Mouse (Mus musculus): ENCODE results near the gene Car10. TPM values are rescaled to one million over a fixed set of nuclear protein-coding genes. Genes with fewer than 3 reads are reported as not detected.

Car10 gene
- polyA plus RNA-seq, 1 experiment: not detected

DNA sequence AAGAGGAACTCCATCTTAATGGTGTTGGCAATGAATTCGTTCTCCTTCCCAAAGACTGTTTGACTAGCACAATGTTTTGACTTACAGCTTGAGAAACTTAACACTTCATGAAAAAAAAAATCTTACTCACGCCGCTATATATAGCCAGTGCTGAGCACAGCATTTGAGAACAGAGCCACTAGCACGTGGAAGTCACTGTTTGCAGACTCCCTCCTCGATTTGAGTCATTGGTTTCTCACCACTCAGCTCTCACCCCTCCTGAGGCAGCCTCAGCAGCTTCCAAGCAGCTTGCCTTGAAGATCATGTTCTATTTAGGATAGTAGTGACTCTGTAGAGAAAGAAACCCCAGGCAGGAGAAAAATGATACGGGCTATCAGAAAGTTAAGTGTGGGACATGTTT, 176.1 kb downstream of the Car10 start:
- TF ChIP-seq GATA1 (IDR thresholded peaks at IDR 0.05; ENCODE audit: low read length): no peak

DNA sequence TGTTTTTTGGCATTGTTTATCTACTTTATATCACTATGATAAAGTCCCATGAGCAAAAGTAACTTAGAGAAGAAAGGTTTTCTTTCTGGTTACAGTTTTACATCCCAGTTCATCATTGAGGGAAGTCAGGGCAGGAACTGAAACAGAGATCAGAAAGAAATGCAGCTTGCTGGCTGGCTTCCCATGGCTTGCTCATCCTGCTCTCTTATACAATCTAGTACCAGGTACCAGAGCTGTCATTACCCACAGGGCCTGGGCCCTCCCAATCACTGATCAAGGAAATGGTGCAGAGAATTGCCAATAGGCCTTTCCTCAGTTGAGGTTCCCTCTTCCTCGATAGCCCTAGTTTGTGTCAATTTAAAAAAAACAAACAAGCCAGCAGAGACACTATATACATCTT, 195.8 kb downstream of the Car10 start:
- TF ChIP-seq GATA1 (IDR thresholded peaks at IDR 0.05; ENCODE audit: low read length): no peak

DNA sequence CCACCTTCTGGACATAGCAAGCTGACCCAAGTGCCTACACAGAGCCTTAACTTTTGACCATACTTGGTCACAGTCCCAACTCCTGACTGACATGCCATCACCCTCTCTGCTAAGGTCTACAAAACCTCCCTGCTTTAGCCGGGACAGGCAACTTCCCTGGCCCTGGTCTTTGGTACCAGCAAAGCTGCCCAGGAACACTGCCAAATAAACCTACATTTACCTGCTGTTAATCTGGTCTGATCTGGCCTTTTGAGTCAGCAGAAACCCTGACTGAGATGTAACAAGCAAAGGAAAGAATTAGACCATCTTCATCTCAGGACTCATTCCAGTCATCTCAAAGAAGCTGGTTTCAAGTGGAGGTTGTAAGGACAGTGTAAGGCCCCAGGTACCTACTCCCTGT, 212.2 kb downstream of the Car10 start:
- no peak for TF ChIP-seq GATA1 (IDR thresholded peaks at IDR 0.05; ENCODE audit: low read length)

DNA sequence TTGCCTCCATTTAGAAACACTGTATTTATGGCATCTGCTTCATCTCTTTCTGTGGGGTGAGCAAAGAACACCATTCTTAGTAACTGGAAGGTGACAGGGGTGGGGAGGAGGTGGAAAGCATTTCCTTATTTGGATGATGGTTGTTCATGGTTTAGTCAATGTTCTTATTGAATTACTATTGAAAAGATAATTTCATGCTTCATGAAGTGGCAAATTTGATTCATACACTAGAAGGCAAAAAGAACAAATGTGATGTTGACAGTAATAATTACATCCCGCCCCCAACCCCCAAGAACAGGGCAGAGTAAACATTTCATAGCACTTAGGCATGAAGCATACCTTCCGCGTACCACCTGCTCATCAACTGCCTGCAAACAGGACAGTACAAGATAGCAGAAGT, 239.9 kb downstream of the Car10 start:
- no peak for TF ChIP-seq GATA1 (IDR thresholded peaks at IDR 0.05; ENCODE audit: low read length)

DNA sequence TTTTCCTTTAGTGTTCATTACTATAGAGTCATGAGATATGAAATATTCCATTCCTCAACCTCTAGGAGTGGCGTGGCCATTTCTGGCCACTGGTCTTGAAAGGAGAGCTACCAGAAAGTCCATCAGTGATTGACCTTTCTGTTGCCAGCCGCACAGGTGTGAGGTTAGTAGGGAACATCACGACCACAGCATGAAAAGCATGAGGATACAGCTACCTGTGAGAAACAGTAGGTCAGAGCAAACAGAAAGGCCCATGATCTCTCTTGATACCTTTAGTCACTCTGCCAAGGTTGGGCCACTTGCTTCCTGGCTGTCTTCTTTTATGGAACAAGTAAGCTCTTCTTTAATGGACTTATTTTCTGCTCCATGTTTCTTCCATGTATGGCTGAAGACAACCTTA, 246.1 kb downstream of the Car10 start:
- no peak for TF ChIP-seq GATA1 (IDR thresholded peaks at IDR 0.05; ENCODE audit: low read length)

DNA sequence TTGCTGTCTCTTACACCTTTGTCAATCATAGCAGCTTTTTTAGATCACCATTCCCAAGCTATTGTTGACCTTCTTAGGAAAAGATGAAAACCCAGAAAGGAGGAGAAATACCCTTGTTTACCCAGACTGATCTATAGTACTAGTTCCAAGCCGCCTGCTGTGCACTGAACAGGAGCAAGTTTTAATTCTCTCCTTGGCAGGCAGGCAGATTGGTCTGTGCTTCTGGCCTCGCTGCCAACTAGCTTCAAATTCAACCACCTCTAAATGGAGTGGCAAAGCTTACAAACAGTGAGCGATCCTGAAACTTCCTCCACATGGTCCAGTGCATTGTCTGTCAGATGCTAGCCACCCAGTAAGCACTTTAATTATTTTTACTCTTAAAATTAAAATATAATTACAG, 247.0 kb downstream of the Car10 start:
- no peak for TF ChIP-seq GATA1 (IDR thresholded peaks at IDR 0.05; ENCODE audit: low read length)

DNA sequence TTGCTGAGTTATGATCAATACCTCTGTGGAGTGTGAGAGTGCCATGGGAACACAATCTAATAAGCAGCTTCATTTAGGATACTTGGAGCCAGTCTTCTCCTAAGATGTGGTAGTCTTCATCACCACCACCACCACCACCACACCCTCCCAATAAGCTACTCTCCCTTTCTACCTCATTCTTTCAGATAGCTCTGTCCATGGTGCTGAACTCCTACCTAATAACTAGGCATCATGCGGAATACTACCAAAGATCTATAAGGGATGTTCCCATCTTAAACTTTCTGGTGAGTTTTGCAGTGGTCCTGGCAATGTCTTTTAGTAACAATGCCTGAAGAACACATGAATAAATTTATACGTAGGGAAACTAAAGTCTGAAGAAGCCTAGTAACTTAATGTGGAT, 263.7 kb downstream of the Car10 start:
- no peak for TF ChIP-seq GATA1 (IDR thresholded peaks at IDR 0.05; ENCODE audit: low read length)

DNA sequence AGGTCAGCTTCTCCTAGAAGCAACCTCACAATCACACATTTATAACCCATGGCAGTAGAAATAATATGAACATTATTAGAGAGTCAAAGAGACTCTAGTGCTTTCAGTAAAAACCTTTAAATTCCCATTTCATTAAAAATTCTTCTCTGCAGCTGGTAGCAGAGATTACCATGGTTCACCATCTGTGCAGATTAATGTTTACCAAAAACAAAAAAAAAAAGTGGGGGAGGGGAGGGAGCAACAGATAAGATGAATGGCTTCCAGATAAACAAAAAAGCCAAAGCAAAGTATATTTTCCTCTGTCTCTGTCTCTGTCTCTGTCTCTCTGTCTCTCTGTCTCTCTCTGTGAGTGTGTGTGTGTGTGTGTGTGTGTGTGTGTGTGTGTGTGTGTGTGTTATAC, 266.3 kb downstream of the Car10 start:
- no peak for TF ChIP-seq GATA1 (IDR thresholded peaks at IDR 0.05; ENCODE audit: low read length)

DNA sequence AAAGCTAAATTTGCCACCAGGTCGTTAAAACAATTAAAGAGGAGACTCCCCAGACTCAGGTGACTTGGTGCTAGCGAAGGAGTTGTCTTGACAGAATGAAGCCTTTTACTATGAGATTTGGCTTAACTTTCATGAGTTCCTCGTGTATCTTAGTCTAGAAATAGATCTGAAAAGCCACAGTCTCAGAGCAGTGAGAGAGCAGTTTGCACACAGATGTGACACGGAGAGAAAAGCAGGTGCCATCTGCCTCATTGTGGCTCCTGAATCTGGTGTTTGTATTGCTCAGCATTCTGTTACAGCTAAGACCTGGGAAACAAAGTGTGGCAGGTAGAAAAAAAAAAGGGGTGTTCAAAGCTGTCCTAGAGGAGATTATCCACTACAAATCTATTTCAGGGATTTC, 269.4 kb downstream of the Car10 start:
- TF ChIP-seq GATA1 (IDR thresholded peaks at IDR 0.05; ENCODE audit: low read length): no peak

DNA sequence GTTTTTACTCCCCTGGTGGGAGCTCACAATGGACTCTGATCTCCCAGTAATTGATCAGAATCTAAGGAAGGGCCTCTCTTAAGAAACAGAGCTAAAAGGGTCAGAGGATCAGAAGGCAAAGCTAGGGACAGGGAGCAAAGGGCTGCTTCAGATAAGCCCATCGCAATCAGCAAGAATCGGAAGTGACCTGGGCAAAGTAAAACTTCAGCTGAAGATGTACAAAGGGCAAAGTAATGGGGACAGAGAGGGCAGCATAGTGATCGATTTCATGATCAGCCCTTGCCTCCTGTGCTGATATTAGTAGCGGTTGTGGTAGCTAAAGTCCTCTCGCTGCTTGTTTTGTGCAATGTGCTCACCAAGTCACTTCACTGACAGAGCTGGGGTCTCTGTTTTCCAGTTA, 269.9 kb downstream of the Car10 start:
- no peak for TF ChIP-seq GATA1 (IDR thresholded peaks at IDR 0.05; ENCODE audit: low read length)

DNA sequence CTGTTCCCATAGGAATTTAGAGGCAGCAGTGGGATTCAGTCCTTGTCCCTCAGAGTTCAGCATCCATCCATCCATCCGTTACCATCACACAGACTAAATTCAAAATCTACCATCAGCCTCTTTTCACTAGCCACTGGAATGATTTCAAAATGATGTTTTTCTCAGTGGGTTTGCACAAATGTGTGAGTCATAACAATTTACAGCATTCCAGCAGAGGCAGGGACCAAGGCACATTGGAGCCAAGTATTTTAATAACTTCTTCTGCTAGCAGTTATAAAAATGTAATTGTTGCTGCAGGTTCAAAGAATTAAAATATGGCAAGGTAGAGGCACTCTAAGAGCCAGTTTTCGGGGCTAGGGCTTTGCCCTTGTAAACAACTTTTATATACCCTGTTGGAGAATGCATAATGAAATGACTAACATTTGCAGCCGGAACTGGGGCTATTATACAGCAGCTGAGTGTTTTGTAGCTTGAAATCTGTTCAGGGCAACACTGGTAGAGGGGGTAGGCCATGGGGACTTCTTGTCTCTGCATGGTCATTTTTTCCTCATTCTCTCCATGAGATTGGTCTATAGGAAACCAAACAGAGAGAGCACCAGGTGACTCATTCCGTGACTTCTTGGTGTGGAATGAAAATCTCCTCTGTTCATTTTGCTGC, 276.0 kb downstream of the Car10 start:
- no peak for TF ChIP-seq GATA1 (IDR thresholded peaks at IDR 0.05; ENCODE audit: low read length)

DNA sequence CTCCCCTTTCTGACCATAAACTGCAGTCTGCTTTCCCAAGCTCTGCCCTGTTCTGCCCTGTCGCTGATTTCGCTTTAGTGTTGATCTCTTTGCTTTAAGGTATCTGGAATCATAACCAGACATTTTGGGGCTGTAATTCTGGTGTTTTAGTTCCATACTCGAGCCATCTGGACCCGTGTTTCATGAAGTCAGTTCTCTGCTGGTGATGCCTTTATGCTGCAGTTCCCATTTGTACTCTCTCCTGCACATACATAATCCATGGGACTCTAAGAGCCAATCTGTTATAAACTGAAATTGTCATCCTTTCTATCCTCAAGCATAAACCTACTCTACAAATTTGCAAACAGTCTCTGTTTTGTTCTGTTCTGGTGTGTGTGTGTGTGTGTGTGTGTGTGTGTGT, 293.3 kb downstream of the Car10 start:
- no peak for TF ChIP-seq GATA1 (IDR thresholded peaks at IDR 0.05; ENCODE audit: low read length)

DNA sequence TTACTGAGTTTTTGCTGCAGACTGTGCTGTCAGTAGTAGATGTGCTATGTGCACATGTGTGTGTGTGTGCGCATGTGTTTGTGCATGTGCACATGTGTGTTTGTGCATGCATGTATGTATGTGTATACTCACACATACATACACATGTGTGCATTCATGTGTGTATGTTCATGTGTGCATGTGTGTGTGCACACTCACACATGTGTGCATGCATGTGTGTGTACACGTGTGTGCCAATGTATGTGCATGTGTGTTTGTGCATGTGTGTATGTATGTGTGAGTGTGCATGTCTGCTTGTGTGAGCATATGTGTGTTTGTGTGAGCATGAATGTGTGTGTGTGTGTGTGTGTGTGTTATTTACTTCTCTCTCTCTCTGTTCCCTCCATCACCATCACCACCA, 298.5 kb downstream of the Car10 start:
- no peak for TF ChIP-seq GATA1 (IDR thresholded peaks at IDR 0.05; ENCODE audit: low read length)

DNA sequence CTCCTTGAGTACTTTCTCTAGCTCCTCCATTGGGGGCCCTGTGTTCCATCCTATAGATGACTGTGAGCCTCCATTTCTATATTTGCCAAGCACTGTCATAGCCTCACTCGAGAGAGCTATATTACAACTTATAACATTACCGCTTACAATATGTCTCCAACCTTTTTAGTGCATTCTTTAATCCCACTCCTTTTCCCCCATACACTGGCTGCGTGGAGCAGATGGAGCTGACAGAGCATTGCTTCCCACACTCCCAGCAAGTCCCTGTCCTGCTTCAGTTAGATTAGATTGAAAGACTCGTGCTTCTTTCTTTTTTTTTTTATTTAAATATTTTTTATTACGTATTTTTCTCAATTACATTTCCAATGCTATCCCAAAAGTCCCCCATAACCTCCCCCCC, 310.2 kb downstream of the Car10 start:
- TF ChIP-seq GATA1 (IDR thresholded peaks at IDR 0.05; ENCODE audit: low read length): no peak

DNA sequence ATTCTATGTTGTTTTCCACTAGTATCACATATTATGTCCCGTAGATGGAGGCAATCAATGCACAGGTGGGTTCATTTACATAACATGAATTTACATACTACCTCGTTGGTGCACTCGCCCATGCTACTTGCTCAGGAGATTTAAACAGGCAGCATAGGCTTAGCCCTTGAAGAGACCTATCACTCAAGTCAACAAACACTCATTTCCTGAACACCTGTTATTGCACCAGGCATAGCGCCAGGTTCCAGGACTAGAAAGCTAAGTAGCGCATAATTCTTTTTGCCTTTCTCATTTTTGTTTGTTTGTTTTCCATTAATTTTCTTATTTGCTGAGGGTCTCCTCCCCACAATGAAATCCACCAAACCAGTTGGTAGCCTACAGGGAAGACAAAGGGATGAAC, 333.7 kb downstream of the Car10 start:
- TF ChIP-seq GATA1 (IDR thresholded peaks at IDR 0.05; ENCODE audit: low read length): no peak

DNA sequence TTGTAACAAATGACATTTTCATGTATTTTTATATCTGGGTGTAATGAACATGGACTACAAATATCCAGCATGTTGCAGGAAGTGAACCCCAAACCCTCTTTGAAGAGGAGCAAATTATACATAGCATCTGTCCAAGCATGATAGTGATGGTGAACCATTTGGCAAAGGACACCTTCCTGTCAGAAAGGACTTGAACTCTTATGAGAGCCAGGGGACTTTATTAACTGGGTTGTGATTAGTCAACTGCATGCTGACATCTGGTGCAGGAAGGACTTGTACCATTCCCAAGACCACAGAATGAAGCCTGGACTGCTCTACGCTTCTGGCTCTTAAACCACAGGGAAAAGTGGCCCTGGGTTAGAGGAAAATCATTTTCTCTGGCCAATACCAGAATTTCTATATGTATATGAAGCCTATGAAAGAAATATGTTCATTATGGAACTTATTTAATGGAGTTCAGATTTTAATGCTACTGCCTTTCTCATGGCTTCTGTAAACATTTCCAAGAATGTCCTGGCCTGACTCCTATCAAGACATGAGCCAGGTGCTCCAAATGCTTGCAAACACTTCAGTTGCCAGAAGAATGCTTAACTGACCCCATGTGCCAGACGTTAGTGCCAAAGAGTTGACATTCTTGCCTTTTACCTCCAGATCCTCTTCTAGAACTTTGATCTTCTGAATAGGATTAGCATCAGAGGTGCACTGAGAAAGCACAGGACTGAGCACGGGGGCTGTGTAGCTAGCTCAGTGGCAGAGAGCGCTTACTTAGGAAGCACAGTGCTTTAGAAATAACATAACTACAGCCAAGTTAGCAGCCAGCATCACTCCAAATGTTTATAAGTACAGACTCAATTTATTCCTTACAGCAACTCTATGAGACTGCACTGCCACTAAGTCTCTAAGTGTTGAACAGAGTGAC, 337.4 kb downstream of the Car10 start:
- no peak for TF ChIP-seq GATA1 (IDR thresholded peaks at IDR 0.05; ENCODE audit: low read length)

DNA sequence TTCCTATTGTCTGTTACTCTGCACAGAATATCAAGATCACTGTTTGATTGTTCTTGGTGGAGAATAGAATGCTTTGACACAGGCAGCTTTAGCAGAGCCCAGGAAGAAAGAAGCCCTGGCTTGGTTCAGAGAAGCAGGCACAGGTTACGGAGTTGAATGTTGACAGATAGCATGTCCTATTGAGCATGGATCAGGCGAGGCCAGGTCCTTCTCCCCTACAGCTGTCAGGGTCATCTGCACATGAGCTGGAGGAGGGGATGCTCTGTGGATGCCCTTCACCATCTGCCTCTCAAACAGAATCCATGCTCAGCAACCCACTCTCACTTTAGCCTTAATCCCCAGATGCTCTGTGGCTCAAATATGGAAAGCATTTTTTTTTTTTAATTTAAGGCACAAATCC, 339.1 kb downstream of the Car10 start:
- TF ChIP-seq GATA1 (IDR thresholded peaks at IDR 0.05; ENCODE audit: low read length): no peak

All from G1E-ER4 (cell line).